Mouse (Mus musculus) heart, embryonic 11.5 days (tissue): ENCODE measurements at regions not wholly inside any gene's neighbourhood (a gene's known extent, or its start where the extent isn't known, plus 50 kb on each side); places are given as distances from the start of the nearest gene placed in this dataset.

Experiments used
- ATAC-seq: fragments of 200-750 bp; cut with Nextera tagmentation; replicated peaks from 2 replicates; pipeline ENCODE4 v1.8.0; 2017; ENCODE audit warnings: moderate library complexity; ENCODE audit not compliant: insufficient number of reproducible peaks, low FRiP score, low TSS enrichment
- H3K27ac ChIP-seq: fragments of 300-500 bp; sonication (generic); 2 replicates; pipeline ENCODE4 v1.5.1; 2014; ENCODE audit warnings: mild to moderate bottlenecking, low read depth, low read length
- H3K27me3 ChIP-seq: fragments of 300-500 bp; sonication (generic); 2 replicates; pipeline ENCODE4 v1.6.1; 2014; ENCODE audit warnings: mild to moderate bottlenecking, low read length, mixed read lengths; ENCODE audit not compliant: control insufficient read depth, insufficient read depth
- H3K36me3 ChIP-seq: fragments of 300-500 bp; sonication (generic); 2 replicates; pipeline ENCODE4 v1.6.1; 2014; ENCODE audit warnings: mild to moderate bottlenecking, low read length, moderate library complexity, mixed read lengths; ENCODE audit not compliant: control insufficient read depth, insufficient read depth
- H3K4me1 ChIP-seq: fragments of 300-500 bp; sonication (generic); 2 replicates; pipeline ENCODE4 v1.6.1; 2014; ENCODE audit warnings: low read length; ENCODE audit not compliant: control insufficient read depth, insufficient read depth
- H3K4me2 ChIP-seq: fragments of 300-500 bp; sonication (generic); 2 replicates; pipeline ENCODE4 v1.6.1; 2014; ENCODE audit warnings: mild to moderate bottlenecking, moderate library complexity
- H3K4me3 ChIP-seq: fragments of 300-500 bp; sonication (generic); 2 replicates; pipeline ENCODE4 v1.5.1; 2014; ENCODE audit warnings: low read depth, low read length
- H3K9ac ChIP-seq: fragments of 300-500 bp; sonication (generic); 2 replicates; pipeline ENCODE4 v1.6.1; 2014; ENCODE audit warnings: mild to moderate bottlenecking, low read depth, low read length, moderate library complexity
- H3K9me3 ChIP-seq: fragments of 300-500 bp; sonication (generic); replicated peaks from 2 replicates; pipeline ENCODE4 v1.6.1; 2016; ENCODE audit warnings: low read length; ENCODE audit not compliant: control insufficient read depth
- WGBS: fragments of 180-500 bp; shearing (Covaris S2); extraction: QIAGEN DNeasy Blood & Tissue Kit; methylation state at CpG from one replicate; pipeline ENCODE4 v1.1.7; 2014; ENCODE audit not compliant: insufficient replicate concordance; 5-methylcytosine and 5-hydroxymethylcytosine counted together

GRCm38 (mm10) chr1:184326191-184326590 is 292.1 kb upstream of the 1700056E22Rik start:
- 87% methylated on average over 3 of the region's 3 CpGs for WGBS
- no peak overlapping the region for H3K4me2 ChIP-seq

GRCm38 (mm10) chr1:184324234-184324633 is 290.1 kb upstream of the 1700056E22Rik start:
- no peak overlapping the region for H3K4me3 ChIP-seq
- H3K4me1 ChIP-seq = no peaks in the 10 kb centered on the region
- no peaks in the 10 kb centered on the region for H3K9me3 ChIP-seq
- ATAC-seq = no peak
- H3K27me3 ChIP-seq = no peaks in the 10 kb centered on the region
- H3K27ac ChIP-seq = no peak overlapping the region
- H3K4me2 ChIP-seq = no peak overlapping the region
- WGBS = 74% methylated on average over 2 of the region's 2 CpGs
- H3K36me3 ChIP-seq = no peaks in the 10 kb centered on the region
- no peak overlapping the region for H3K9ac ChIP-seq

More at GRCm38 (mm10) chr1:184326191-184326590, 292.1 kb upstream of the 1700056E22Rik start:
- Histone ChIP-seq H3K4me3 (no peak overlapping the region), H3K27ac (no peak overlapping the region), H3K4me1 (no peaks in the 10 kb centered on the region), H3K27me3 (no peaks in the 10 kb centered on the region), H3K36me3 (no peaks in the 10 kb centered on the region), H3K9me3 (no peaks in the 10 kb centered on the region), H3K9ac (no peak overlapping the region)
- ATAC-seq = no peak

- no peaks in the 10 kb centered on the region for H3K36me3 ChIP-seq
- H3K27ac ChIP-seq = no peak overlapping the region
- H3K4me1 ChIP-seq = no peaks in the 10 kb centered on the region
- H3K27me3 ChIP-seq = no peaks in the 10 kb centered on the region
- ATAC-seq = no peak
- 55% methylated on average over 3 of the region's 3 CpGs for WGBS
- no peak overlapping the region for H3K9ac ChIP-seq
- H3K4me3 ChIP-seq = no peak overlapping the region
- no peaks in the 10 kb centered on the region for H3K9me3 ChIP-seq
- H3K4me2 ChIP-seq = no peak overlapping the region
Measured at GRCm38 (mm10) chr1:184320521-184321177, 286.5 kb upstream of the 1700056E22Rik start.

- no peaks in the 10 kb centered on the region for H3K27me3 ChIP-seq
- no peak overlapping the region for H3K4me2 ChIP-seq
- H3K9ac ChIP-seq = no peak overlapping the region
- H3K9me3 ChIP-seq = peaks cover 3% of the 10 kb centered on the region; the same call in 1 of the 2 replicates
- no peak overlapping the region for H3K27ac ChIP-seq
- H3K4me3 ChIP-seq = no peak overlapping the region
- no peaks in the 10 kb centered on the region for H3K4me1 ChIP-seq
- H3K36me3 ChIP-seq = no peaks in the 10 kb centered on the region
- no peak for ATAC-seq
- WGBS = 83% methylated on average over 19 of the region's 19 CpGs
Measured at GRCm38 (mm10) chr1:184310185-184310815, 276.2 kb upstream of the 1700056E22Rik start.

- H3K36me3 ChIP-seq = no peaks in the 10 kb centered on the region
- 89% methylated on average over 4 of the region's 4 CpGs for WGBS
- H3K27ac ChIP-seq = no peak overlapping the region
- no peak overlapping the region for H3K9ac ChIP-seq
- H3K27me3 ChIP-seq = no peaks in the 10 kb centered on the region
- ATAC-seq = no peak
- no peak overlapping the region for H3K4me3 ChIP-seq
- no peaks in the 10 kb centered on the region for H3K9me3 ChIP-seq
- no peaks in the 10 kb centered on the region for H3K4me1 ChIP-seq
- H3K4me2 ChIP-seq = no peak overlapping the region
Measured at GRCm38 (mm10) chr1:184304813-184305212, 270.7 kb upstream of the 1700056E22Rik start.

GRCm38 (mm10) chr1:184304204-184304603 is 270.1 kb upstream of the 1700056E22Rik start:
- H3K4me1 ChIP-seq = no peaks in the 10 kb centered on the region

GRCm38 (mm10) chr1:184298701-184299100 is 264.6 kb upstream of the 1700056E22Rik start:
- no peaks in the 10 kb centered on the region for H3K27me3 ChIP-seq
- no peak overlapping the region for H3K9ac ChIP-seq
- no peaks in the 10 kb centered on the region for H3K9me3 ChIP-seq
- no peak overlapping the region for H3K27ac ChIP-seq
- no peaks in the 10 kb centered on the region for H3K36me3 ChIP-seq
- H3K4me1 ChIP-seq = no peaks in the 10 kb centered on the region
- no peak overlapping the region for H3K4me2 ChIP-seq
- 56% methylated on average over 1 of the region's 1 CpGs for WGBS
- no peak overlapping the region for H3K4me3 ChIP-seq
- no peak for ATAC-seq

More at GRCm38 (mm10) chr1:184304204-184304603, 270.1 kb upstream of the 1700056E22Rik start:
- Histone ChIP-seq H3K4me3 (no peak overlapping the region), H3K27ac (no peak overlapping the region), H3K9ac (no peak overlapping the region), H3K27me3 (no peaks in the 10 kb centered on the region), H3K4me2 (no peak overlapping the region), H3K36me3 (no peaks in the 10 kb centered on the region), H3K9me3 (no peaks in the 10 kb centered on the region)
- 88% methylated on average over 4 of the region's 4 CpGs for WGBS
- no peak for ATAC-seq

- Histone ChIP-seq H3K27me3 (no peaks in the 10 kb centered on the region), H3K9ac (no peak overlapping the region), H3K4me1 (no peaks in the 10 kb centered on the region), H3K4me2 (no peak overlapping the region), H3K9me3 (no peaks in the 10 kb centered on the region), H3K27ac (no peak overlapping the region), H3K36me3 (no peaks in the 10 kb centered on the region), H3K4me3 (no peak overlapping the region)
- 69% methylated on average over 4 of the region's 4 CpGs for WGBS
- ATAC-seq = no peak
Measured at GRCm38 (mm10) chr1:184297001-184297740, 263.1 kb upstream of the 1700056E22Rik start.
